Mouse (Mus musculus): Measurements from ENCODE around the gene Mllt1.

DNA sequence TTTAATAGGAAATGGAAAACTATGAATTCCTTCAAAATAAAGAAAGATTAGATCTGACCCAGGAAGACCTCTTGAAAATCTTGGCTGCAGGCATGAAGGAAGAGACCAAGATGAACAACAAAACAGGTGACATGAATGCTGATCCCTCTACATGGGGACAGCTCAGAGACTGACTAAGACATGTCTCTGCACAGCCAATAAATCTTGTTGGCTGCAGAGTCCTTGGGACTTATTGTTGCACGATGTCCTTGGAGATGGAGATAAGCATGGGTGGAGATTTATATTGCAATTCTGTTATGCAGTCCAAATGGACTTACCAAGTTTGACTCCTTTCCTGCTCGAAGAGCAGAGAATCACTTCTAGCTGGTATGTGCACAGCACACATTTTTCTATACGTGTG is 34.1 kb upstream of the Mllt1 start:
- no peak for TF ChIP-seq CTCF (IDR thresholded peaks at IDR 0.05; ENCODE audit: insufficient read depth, low read length)
- no peak for TF ChIP-seq POLR2A (IDR thresholded peaks at IDR 0.05; ENCODE audit: borderline replicate concordance, extremely low read depth, low read depth, low read length)

All from lung, adult 2 months (tissue).